Mouse (Mus musculus): ENCODE data around the gene Fcgr1.
"Not testable (repeated sequence)": the region's sequence is repeated elsewhere in the genome, so short reads cannot be mapped to it uniquely, and the experiment has no call there.

Gene Fcgr1

DNA sequence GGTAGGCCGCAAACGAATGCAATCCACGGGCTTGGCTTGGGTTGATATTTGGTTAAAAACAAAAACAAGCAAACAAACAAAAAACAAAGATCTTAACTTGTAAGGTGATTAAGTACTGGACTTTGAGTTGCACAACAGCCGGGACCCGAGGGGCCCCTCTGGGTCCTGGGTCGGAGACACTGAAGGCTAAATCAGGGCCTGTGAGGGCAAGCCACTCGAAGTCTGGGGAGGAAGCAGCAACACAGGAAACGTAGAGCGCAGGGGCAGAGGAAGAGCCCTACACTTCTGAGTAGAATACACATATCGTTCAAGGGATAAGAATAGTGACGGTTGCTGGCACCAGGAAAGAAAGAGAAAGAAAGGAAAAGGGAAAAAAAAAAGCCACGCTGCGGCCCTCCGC lies 38.2 kb upstream of the Fcgr1 start:
- H3K36me3 ChIP-seq (ENCODE audit: control insufficient read depth, insufficient read depth, low read length, poor library complexity, severe bottlenecking), result no peaks in the 10 kb centered on the region
- no peak for DNase-seq (ENCODE audit: low read depth, low spot score)
- peaks cover 4% of the 10 kb centered on the region for H3K27me3 ChIP-seq (ENCODE audit: control insufficient read depth, insufficient read depth, low read length, poor library complexity, severe bottlenecking)

GRCm38 (mm10) chr3:96331438-96331837 lies 37.7 kb upstream of the Fcgr1 start:
- Histone ChIP-seq H3K27me3 (ENCODE audit: control insufficient read depth, insufficient read depth, low read length, poor library complexity, severe bottlenecking) (peaks cover 4% of the 10 kb centered on the region), H3K36me3 (ENCODE audit: control insufficient read depth, insufficient read depth, low read length, poor library complexity, severe bottlenecking) (no peaks in the 10 kb centered on the region)
- DNase-seq (ENCODE audit: low read depth, low spot score), result no peak

GRCm38 (mm10) chr3:96330603-96331002 lies 36.8 kb upstream of the Fcgr1 start:
- Histone ChIP-seq H3K36me3 (ENCODE audit: control insufficient read depth, insufficient read depth, low read length, poor library complexity, severe bottlenecking) (no peaks in the 10 kb centered on the region), H3K27me3 (ENCODE audit: control insufficient read depth, insufficient read depth, low read length, poor library complexity, severe bottlenecking) (peaks cover 4% of the 10 kb centered on the region)
- DNase-seq (ENCODE audit: low read depth, low spot score), result no peak

DNA sequence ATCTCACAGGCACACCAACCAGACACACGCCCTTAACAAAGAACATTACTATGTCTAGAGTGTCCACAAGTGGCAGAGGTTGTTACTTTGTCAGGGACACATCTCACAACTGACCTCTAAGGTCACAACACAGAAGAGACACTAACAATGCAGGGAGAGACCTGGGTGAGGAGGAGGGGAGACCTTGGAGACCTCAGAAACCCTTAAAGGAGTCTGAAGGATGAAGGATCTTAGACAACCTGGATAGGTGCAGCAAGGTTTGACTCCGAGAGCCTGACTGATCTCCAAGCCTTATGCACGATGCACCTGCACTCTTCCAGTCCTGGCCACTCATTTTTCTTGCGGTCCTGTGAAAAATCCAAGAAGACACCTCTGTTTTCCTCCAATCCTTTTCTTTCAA lies 36.4 kb upstream of the Fcgr1 start:
- DNase-seq (ENCODE audit: low read depth, low spot score), result no peak
- Histone ChIP-seq H3K36me3 (ENCODE audit: control insufficient read depth, insufficient read depth, low read length, poor library complexity, severe bottlenecking) (no peaks in the 10 kb centered on the region), H3K27me3 (ENCODE audit: control insufficient read depth, insufficient read depth, low read length, poor library complexity, severe bottlenecking) (peaks cover 6% of the 10 kb centered on the region)

DNA sequence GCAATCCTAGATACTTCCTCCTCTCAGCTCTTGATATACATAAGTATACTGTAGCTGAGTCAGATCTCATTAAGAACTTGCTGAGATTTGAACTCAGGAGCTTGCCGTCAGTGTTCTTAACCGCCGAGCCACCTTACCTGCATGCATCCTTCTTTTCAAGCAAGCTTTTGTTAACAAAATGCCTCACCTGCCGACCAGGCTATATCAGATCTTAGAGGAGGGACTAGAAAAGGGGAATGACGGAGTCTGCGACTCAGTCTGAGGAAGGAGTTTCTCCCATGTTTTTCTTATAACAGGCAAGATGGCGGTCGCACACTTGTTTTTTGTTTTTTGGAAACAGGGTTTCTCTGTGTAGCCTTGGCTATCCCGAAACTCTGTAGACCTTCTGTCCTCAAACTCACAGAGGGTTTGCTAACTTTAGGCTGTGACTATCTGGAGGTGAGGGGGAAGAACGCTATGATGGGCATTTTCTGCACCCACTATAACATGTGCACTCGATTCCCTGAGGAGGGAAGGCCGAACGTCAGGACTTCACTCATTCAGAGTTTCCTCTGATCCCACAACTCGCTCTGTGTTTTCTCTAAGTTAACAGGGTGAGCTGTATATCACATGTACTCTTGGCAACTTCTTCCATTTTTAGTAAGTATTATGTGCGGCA lies 35.1 kb upstream of the Fcgr1 start:
- Histone ChIP-seq H3K36me3 (ENCODE audit: control insufficient read depth, insufficient read depth, low read length, poor library complexity, severe bottlenecking) (no peaks in the 10 kb centered on the region), H3K27me3 (ENCODE audit: control insufficient read depth, insufficient read depth, low read length, poor library complexity, severe bottlenecking) (peaks cover 6% of the 10 kb centered on the region)
- no peak for DNase-seq (ENCODE audit: low read depth, low spot score)

GRCm38 (mm10) chr3:96328060-96328729 lies 34.4 kb upstream of the Fcgr1 start:
- DNase-seq (ENCODE audit: low read depth, low spot score); H3K27me3 ChIP-seq (ENCODE audit: control insufficient read depth, insufficient read depth, low read length, poor library complexity, severe bottlenecking); H3K36me3 ChIP-seq (ENCODE audit: control insufficient read depth, insufficient read depth, low read length, poor library complexity, severe bottlenecking): not testable (repeated sequence)

DNA sequence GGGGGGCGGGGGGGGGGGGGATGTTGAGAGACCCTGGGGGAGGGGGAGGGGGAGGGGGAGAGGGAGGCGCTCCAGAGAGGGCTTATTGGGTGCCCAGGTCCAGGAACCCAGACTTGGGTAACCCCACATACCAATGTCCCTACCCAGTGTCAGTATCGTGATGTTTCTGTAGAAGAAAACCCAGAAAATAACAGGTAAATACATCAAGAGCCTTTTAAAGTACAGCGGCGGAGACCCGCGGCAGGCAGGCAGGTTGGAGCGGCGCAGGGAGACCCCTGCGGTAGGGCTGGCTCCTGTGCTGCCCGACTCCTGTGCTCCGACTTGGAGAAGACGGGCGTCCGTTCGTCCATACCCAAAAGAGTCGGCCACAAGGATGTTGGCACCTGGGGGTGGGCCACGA lies 33.9 kb upstream of the Fcgr1 start:
- DNase-seq (ENCODE audit: low read depth, low spot score), result no peak
- Histone ChIP-seq H3K36me3 (ENCODE audit: control insufficient read depth, insufficient read depth, low read length, poor library complexity, severe bottlenecking) (no peaks in the 10 kb centered on the region), H3K27me3 (ENCODE audit: control insufficient read depth, insufficient read depth, low read length, poor library complexity, severe bottlenecking) (peaks cover 6% of the 10 kb centered on the region)

GRCm38 (mm10) chr3:96327131-96327530 lies 33.4 kb upstream of the Fcgr1 start:
- Histone ChIP-seq H3K27me3 (ENCODE audit: control insufficient read depth, insufficient read depth, low read length, poor library complexity, severe bottlenecking) (peaks cover 6% of the 10 kb centered on the region), H3K36me3 (ENCODE audit: control insufficient read depth, insufficient read depth, low read length, poor library complexity, severe bottlenecking) (no peaks in the 10 kb centered on the region)
- DNase-seq (ENCODE audit: low read depth, low spot score), result peak; percentile 75

GRCm38 (mm10) chr3:96323806-96324205 lies 30.0 kb upstream of the Fcgr1 start:
- not testable (repeated sequence) for H3K36me3 ChIP-seq (ENCODE audit: control insufficient read depth, insufficient read depth, low read length, poor library complexity, severe bottlenecking); DNase-seq (ENCODE audit: low read depth, low spot score); H3K27me3 ChIP-seq (ENCODE audit: control insufficient read depth, insufficient read depth, low read length, poor library complexity, severe bottlenecking)

- no peak for DNase-seq (ENCODE audit: low read depth, low spot score)
- H3K27me3 ChIP-seq (ENCODE audit: control insufficient read depth, insufficient read depth, low read length, poor library complexity, severe bottlenecking), result peaks cover 6% of the 10 kb centered on the region
Measured at GRCm38 (mm10) chr3:96322609-96323008, 28.8 kb upstream of the Fcgr1 start.

DNA sequence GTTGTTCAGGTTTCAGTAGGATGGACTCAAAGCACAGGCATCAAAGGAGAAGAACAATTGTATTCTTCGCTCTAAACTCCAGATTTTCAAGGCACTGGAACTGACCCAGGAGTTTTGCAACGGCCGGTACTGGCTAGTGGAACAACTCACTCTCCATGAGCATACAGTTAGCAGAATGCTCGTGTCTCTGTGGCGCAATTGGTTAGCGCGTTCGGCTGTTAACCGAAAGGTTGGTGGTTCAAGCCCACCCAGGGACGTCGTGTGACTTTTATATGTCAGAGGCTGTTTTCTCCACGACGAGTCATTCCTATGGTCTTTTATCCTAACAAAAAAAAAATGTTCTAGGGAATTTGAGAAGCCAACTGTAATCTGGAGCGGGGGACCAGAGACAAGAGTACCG lies 28.1 kb upstream of the Fcgr1 start:
- peaks cover 2% of the 10 kb centered on the region for H3K27me3 ChIP-seq (ENCODE audit: control insufficient read depth, insufficient read depth, low read length, poor library complexity, severe bottlenecking)
- H3K36me3 ChIP-seq (ENCODE audit: control insufficient read depth, insufficient read depth, low read length, poor library complexity, severe bottlenecking), result no peaks in the 10 kb centered on the region
- DNase-seq (ENCODE audit: low read depth, low spot score), result no peak

More at GRCm38 (mm10) chr3:96322609-96323008, 28.8 kb upstream of the Fcgr1 start:
- no peaks in the 10 kb centered on the region for H3K36me3 ChIP-seq (ENCODE audit: control insufficient read depth, insufficient read depth, low read length, poor library complexity, severe bottlenecking)

DNA sequence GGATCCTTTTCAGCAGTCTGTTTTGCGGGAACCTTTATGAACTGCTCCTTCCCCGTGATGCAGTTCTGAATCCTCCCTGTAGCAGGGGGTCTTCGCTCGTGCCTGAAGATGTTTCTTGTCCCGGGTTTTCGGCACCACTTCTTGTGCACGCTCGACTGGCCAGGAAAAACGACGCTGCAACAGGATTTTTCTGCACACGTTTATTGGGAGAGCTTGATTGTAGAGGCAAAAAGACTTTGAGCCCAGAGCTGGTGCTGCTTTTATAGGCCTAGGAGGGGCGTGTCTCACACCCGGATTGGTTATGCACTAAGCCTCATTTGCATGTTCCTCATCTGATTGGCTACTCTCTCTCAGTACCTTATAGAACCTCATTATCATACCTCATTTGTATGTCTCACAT lies 26.2 kb upstream of the Fcgr1 start:
- not testable (repeated sequence) for DNase-seq (ENCODE audit: low read depth, low spot score); H3K36me3 ChIP-seq (ENCODE audit: control insufficient read depth, insufficient read depth, low read length, poor library complexity, severe bottlenecking); H3K27me3 ChIP-seq (ENCODE audit: control insufficient read depth, insufficient read depth, low read length, poor library complexity, severe bottlenecking)

- Histone ChIP-seq H3K36me3 (ENCODE audit: control insufficient read depth, insufficient read depth, low read length, poor library complexity, severe bottlenecking) (no peaks in the 10 kb centered on the region), H3K27me3 (ENCODE audit: control insufficient read depth, insufficient read depth, low read length, poor library complexity, severe bottlenecking) (no peaks in the 10 kb centered on the region)
- no peak for DNase-seq (ENCODE audit: low read depth, low spot score)
Measured at GRCm38 (mm10) chr3:96312341-96313098, 18.8 kb upstream of the Fcgr1 start.

DNA sequence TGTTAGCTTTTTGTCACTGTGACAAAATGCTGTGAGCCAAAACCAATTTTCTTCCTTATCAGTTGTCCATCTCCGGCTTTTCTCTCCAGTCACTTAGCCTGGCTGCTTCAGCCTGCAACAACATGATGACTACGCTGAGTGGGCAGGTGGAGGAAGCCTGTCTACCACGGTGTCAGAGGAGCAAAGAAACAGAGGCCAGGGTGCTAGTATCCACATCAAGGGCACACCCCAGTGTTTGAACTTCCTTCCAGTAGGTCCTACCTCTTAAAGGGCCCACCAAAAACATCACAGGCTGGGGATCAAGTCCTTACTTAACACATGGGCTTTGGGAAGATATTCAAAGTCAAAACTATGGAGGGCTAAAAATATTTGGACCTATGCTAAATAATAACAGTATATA lies 15.7 kb upstream of the Fcgr1 start:
- Histone ChIP-seq H3K36me3 (ENCODE audit: control insufficient read depth, insufficient read depth, low read length, poor library complexity, severe bottlenecking) (no peaks in the 10 kb centered on the region), H3K27me3 (ENCODE audit: control insufficient read depth, insufficient read depth, low read length, poor library complexity, severe bottlenecking) (0 out of 2 replicates have a peak, but pooled peaks cover 2% of the 10 kb centered on the region)
- no peak for DNase-seq (ENCODE audit: low read depth, low spot score)

GRCm38 (mm10) chr3:96306506-96306905 lies 12.7 kb upstream of the Fcgr1 start:
- no peak for DNase-seq (ENCODE audit: low read depth, low spot score)
- H3K36me3 ChIP-seq (ENCODE audit: control insufficient read depth, insufficient read depth, low read length, poor library complexity, severe bottlenecking), result no peaks in the 10 kb centered on the region

More at GRCm38 (mm10) chr3:96306506-96306905, 12.7 kb upstream of the Fcgr1 start:
- H3K27me3 ChIP-seq (ENCODE audit: control insufficient read depth, insufficient read depth, low read length, poor library complexity, severe bottlenecking), result peaks cover 4% of the 10 kb centered on the region; the same call in 1 of the 2 replicates

Data from splenic B cell, adult 2 months (primary cell).